8 mouse cellular contexts compared by ENCODE assay signal in the genomic region with DNA sequence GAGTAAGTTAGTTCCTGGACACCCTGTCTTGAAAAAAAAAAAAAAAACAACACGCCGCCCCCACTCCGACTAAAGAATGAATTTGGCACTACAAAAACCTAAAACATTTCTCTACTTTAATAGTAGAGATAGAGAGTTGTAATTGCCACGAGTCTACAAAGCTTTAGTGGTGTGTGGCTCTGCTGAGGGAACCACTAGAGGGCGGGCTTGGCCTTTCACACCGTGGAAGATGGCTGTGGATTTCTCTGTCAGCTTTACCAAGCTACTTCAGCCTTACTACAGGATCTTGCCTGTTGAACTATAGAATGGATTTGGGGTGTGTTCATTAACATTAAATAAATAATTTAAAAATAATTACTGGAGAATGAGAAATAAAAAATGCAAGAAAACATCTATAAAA. TPM values are rescaled to one million over a fixed set of nuclear protein-coding genes. Genes with fewer than 3 reads are reported as not detected.
DNase-seq lines count a peak whose midpoint lies in the region; ATAC-seq and TF ChIP-seq lines count a peak whose summit lies in the region.

No protein-coding gene starts in this region.

- CTCF ChIA-PET in Patski (lab: Charles Lee), result interaction anchor here (0.7 to 1.7 kb wide), 9 partner anchors 8 to 58 kb away, joined by 3 to 13 read pairs (median 3); a partner anchor contains a TSS

- peak; percentile 55 for ATAC-seq in Patski
- ATAC-seq in megakaryocyte progenitor cell, adult 5-6 weeks (replicated peaks; ENCODE audit: poor library complexity), result peak; percentile 85

- peak; percentile 95 for TF ChIP-seq CTCF in Patski (IDR thresholded peaks at IDR 0.05)

- in situ Hi-C loops in Patski (cut with MboI; ENCODE audit: low pct_unique_long_range_greater_than_20kb), result loop anchor here (5.0 kb wide), 1 partner anchor 47 kb away; no protein-coding TSS in a partner anchor

- POLR2A ChIA-PET in Patski (lab: Charles Lee), result no interaction called here

- no peaks in the 10 kb centered on the region for H3K27me3 ChIP-seq in Patski

- no peak for DNase-seq in Patski (ENCODE audit: low read depth, low spot score)
- peak; percentile 66 for DNase-seq in cerebellum, adult 9-11 months
- peak; percentile 51 to 77 for DNase-seq in frontal cortex, postnatal 10 days (ENCODE audit: low spot score in 2 of 2)
- peak; percentile 54 for DNase-seq in hindlimb bud, embryonic 11.5 days (ENCODE audit: extremely low spot score, low read depth, low spot score)
- DNase-seq in left cerebral cortex, adult 18-20 months (ENCODE audit: low spot score in 2 of 2), result peak; percentile 85 to 87
- DNase-seq in right cerebral cortex, postnatal 10 days (ENCODE audit: low spot score in 2 of 2), result peak; percentile 86 to 91
- peak; percentile 75 for DNase-seq in urinary bladder, postnatal 25 days (ENCODE audit: low spot score)

RNA-seq across cellular contexts. Expression of a gene that starts 32.1 kb away (rescaled TPM):
- 223 TPM for polyA plus RNA-seq in Patski (2021)
- 100 to 1,000 TPM; 106 to 112 TPM for total RNA-seq in left cerebral cortex, adult 18-20 months (2021)
- total RNA-seq in megakaryocyte progenitor cell, adult 5-6 weeks (2015), result 23.1 and 27.3 TPM in 2 replicates
- 20.0 and 20.4 TPM in 2 replicates for total RNA-seq in megakaryocyte progenitor cell, adult 5-6 weeks (2017)

RNA-seq across cellular contexts. Expression of a gene that starts 35.1 kb away (rescaled TPM):
- 114 TPM for polyA plus RNA-seq in Patski (2021)
- 10 to 100 TPM; 42.3 to 44.1 TPM for total RNA-seq in left cerebral cortex, adult 18-20 months (2021)
- 66.3 and 70.5 TPM in 2 replicates for total RNA-seq in megakaryocyte progenitor cell, adult 5-6 weeks (2015)
- total RNA-seq in megakaryocyte progenitor cell, adult 5-6 weeks (2017), result 71.7 and 80.0 TPM in 2 replicates
